Mouse (Mus musculus): ENCODE measurements around the gene Arl8a.

Gene Arl8a

GRCm38 (mm10) chr1:135204196-135205126 lies 57.8 kb downstream of the Arl8a start:
- no peak for DNase-seq (ENCODE audit: low read depth)

GRCm38 (mm10) chr1:135205257-135205656 lies 58.6 kb downstream of the Arl8a start:
- no peak for DNase-seq (ENCODE audit: low read depth)
